Mouse (Mus musculus) heart, embryonic 11.5 days (tissue): Measurements from ENCODE around the gene Aurka. TPM values are rescaled to one million over a fixed set of nuclear protein-coding genes. Genes with fewer than 3 reads are reported as not detected.

Source experiments
- ATAC-seq: fragments of 200-750 bp; cut with Nextera tagmentation; replicated peaks from 2 replicates; pipeline ENCODE4 v1.8.0; 2017; ENCODE audit warnings: moderate library complexity; ENCODE audit not compliant: insufficient number of reproducible peaks, low FRiP score, low TSS enrichment
- H3K27ac ChIP-seq: fragments of 300-500 bp; sonication (generic); 2 replicates; pipeline ENCODE4 v1.5.1; 2014; ENCODE audit warnings: mild to moderate bottlenecking, low read depth, low read length
- H3K27me3 ChIP-seq: fragments of 300-500 bp; sonication (generic); 2 replicates; pipeline ENCODE4 v1.6.1; 2014; ENCODE audit warnings: mild to moderate bottlenecking, low read length, mixed read lengths; ENCODE audit not compliant: control insufficient read depth, insufficient read depth
- H3K36me3 ChIP-seq: fragments of 300-500 bp; sonication (generic); 2 replicates; pipeline ENCODE4 v1.6.1; 2014; ENCODE audit warnings: mild to moderate bottlenecking, low read length, moderate library complexity, mixed read lengths; ENCODE audit not compliant: control insufficient read depth, insufficient read depth
- H3K4me1 ChIP-seq: fragments of 300-500 bp; sonication (generic); 2 replicates; pipeline ENCODE4 v1.6.1; 2014; ENCODE audit warnings: low read length; ENCODE audit not compliant: control insufficient read depth, insufficient read depth
- H3K4me2 ChIP-seq: fragments of 300-500 bp; sonication (generic); 2 replicates; pipeline ENCODE4 v1.6.1; 2014; ENCODE audit warnings: mild to moderate bottlenecking, moderate library complexity
- H3K4me3 ChIP-seq: fragments of 300-500 bp; sonication (generic); 2 replicates; pipeline ENCODE4 v1.5.1; 2014; ENCODE audit warnings: low read depth, low read length
- H3K9ac ChIP-seq: fragments of 300-500 bp; sonication (generic); 2 replicates; pipeline ENCODE4 v1.6.1; 2014; ENCODE audit warnings: mild to moderate bottlenecking, low read depth, low read length, moderate library complexity
- H3K9me3 ChIP-seq: fragments of 300-500 bp; sonication (generic); replicated peaks from 2 replicates; pipeline ENCODE4 v1.6.1; 2016; ENCODE audit warnings: low read length; ENCODE audit not compliant: control insufficient read depth
- WGBS: fragments of 180-500 bp; shearing (Covaris S2); extraction: QIAGEN DNeasy Blood & Tissue Kit; methylation state at CpG from one replicate; pipeline ENCODE4 v1.1.7; 2014; ENCODE audit not compliant: insufficient replicate concordance; 5-methylcytosine and 5-hydroxymethylcytosine counted together
- polyA plus RNA-seq: library from polyadenylated mRNA; unstranded; fragments of >200 nt; fragmentation: Nextera tagmentation; extraction: Ambion mirVana; gene quantifications from 2 replicates; pipeline ENCODE4 v1.2.1, GENCODE M21; 2014

Gene Aurka
- polyA plus RNA-seq, 1 experiment from 2014 or later, result 112 TPM

- Histone ChIP-seq H3K9me3 (no peaks in the 10 kb centered on the region), H3K4me2 (no peak overlapping the region), H3K27ac (no peak overlapping the region), H3K4me1 (no peaks in the 10 kb centered on the region), H3K36me3 (no peaks in the 10 kb centered on the region), H3K4me3 (no peak overlapping the region), H3K27me3 (no peaks in the 10 kb centered on the region), H3K9ac (no peak overlapping the region)
- no peak for ATAC-seq
- WGBS, result 79% methylated on average over 19 of the region's 19 CpGs
These were observed 32.0 kb downstream of the Aurka start for GRCm38 (mm10) chr2:172338206-172338942.

GRCm38 (mm10) chr2:172329179-172329578 lies 41.2 kb downstream of the Aurka start:
- no peaks in the 10 kb centered on the region for H3K4me1 ChIP-seq
- H3K9me3 ChIP-seq, result no peaks in the 10 kb centered on the region
- no peak overlapping the region for H3K9ac ChIP-seq
- no peaks in the 10 kb centered on the region for H3K36me3 ChIP-seq
- WGBS, result 7% methylated on average over 13 of the region's 13 CpGs
- peaks cover 12% of the 10 kb centered on the region for H3K27me3 ChIP-seq
- peak overlapping the region; percentile 39 for H3K4me2 ChIP-seq
- no peak overlapping the region for H3K4me3 ChIP-seq
- ATAC-seq, result no peak
- H3K27ac ChIP-seq, result no peak overlapping the region

- H3K27ac ChIP-seq, result no peak overlapping the region
- 46% methylated on average over 8 of the region's 8 CpGs for WGBS
- no peaks in the 10 kb centered on the region for H3K4me1 ChIP-seq
- no peak overlapping the region for H3K4me2 ChIP-seq
- no peaks in the 10 kb centered on the region for H3K9me3 ChIP-seq
- H3K9ac ChIP-seq, result no peak overlapping the region
- H3K36me3 ChIP-seq, result no peaks in the 10 kb centered on the region
- no peak for ATAC-seq
- no peak overlapping the region for H3K4me3 ChIP-seq
- H3K27me3 ChIP-seq, result peaks cover 12% of the 10 kb centered on the region
These were observed 42.1 kb downstream of the Aurka start for GRCm38 (mm10) chr2:172328248-172328647.

- 0 out of 2 replicates have a peak, but pooled peaks cover 2% of the 10 kb centered on the region for H3K27me3 ChIP-seq
- no peak overlapping the region for H3K9ac ChIP-seq
- WGBS, result 18% methylated on average over 9 of the region's 9 CpGs
- no peaks in the 10 kb centered on the region for H3K36me3 ChIP-seq
- H3K4me3 ChIP-seq, result no peak overlapping the region
- no peak for ATAC-seq
- H3K9me3 ChIP-seq, result no peaks in the 10 kb centered on the region
- no peaks in the 10 kb centered on the region for H3K4me1 ChIP-seq
- no peak overlapping the region for H3K4me2 ChIP-seq
- no peak overlapping the region for H3K27ac ChIP-seq
These were observed 49.5 kb downstream of the Aurka start for GRCm38 (mm10) chr2:172320878-172321277.

DNA sequence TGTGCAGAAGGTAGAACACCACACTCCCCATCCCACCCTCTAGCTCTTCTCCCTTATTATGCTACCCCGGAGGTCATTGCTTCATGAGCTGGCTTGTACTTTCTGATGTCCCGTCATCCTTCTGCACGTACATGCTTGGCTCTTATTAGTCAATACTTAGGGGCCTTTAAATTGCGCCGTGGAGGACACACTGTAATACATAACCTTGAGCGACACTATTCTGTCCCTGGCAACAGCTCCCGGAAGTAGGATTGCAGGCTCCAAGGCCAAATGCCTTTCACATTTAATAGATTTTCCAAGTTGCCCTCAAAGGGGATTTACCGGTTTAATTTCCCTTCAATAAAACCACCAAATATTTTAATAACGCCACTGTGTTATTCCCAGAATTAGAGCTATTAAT lies 58.6 kb downstream of the Aurka start:
- Histone ChIP-seq H3K4me3 (no peak overlapping the region), H3K4me2 (no peak overlapping the region), H3K36me3 (no peaks in the 10 kb centered on the region), H3K27ac (no peak overlapping the region), H3K9ac (no peak overlapping the region), H3K9me3 (peaks cover 2% of the 10 kb centered on the region; the same call in 1 of the 2 replicates), H3K27me3 (no peaks in the 10 kb centered on the region), H3K4me1 (no peaks in the 10 kb centered on the region; the same call in 1 of the 2 replicates)
- no peak for ATAC-seq
- WGBS, result 86% methylated on average over 9 of the region's 9 CpGs

DNA sequence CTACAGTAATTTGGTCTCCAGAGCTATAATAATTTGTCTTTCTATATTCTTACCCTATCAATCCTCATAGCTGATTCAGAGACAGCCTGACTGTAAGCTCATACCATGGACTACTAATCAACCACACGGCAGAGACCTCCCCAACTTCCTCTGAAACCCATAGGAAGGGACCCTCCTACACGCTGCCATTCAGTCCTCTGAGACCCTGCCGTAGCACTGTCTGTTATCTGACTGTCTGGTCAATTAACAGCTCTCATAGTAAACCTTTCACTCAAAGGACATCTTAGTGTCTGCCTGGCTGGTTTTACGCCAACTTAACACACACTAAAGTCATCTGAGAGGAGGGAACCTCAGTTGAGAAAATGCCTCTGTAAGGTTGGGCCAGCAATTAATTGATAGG lies 63.8 kb downstream of the Aurka start:
- no peaks in the 10 kb centered on the region for H3K27me3 ChIP-seq
- 60% methylated on average over 4 of the region's 4 CpGs for WGBS
- ATAC-seq, result no peak
- no peak overlapping the region for H3K9ac ChIP-seq
- no peak overlapping the region for H3K27ac ChIP-seq
- H3K4me1 ChIP-seq, result no peaks in the 10 kb centered on the region; the same call in 1 of the 2 replicates
- no peak overlapping the region for H3K4me2 ChIP-seq
- no peaks in the 10 kb centered on the region for H3K9me3 ChIP-seq
- H3K4me3 ChIP-seq, result no peak overlapping the region
- H3K36me3 ChIP-seq, result no peaks in the 10 kb centered on the region

Other genes with a start within 250 kb of the Aurka start
- gene Mc3r, start 122.0 kb downstream of the Aurka start, polyA plus RNA-seq, result 0.13 TPM in 1 of 2 replicates, not detected in the other
- 24.1 and 26.6 TPM in 2 replicates for gene Fam210b, start 25.0 kb downstream of the Aurka start, polyA plus RNA-seq
- gene Cstf1, start 146 bp upstream of the Aurka start, polyA plus RNA-seq, result 34.4 and 34.6 TPM in 2 replicates
- gene Cass4, start 23.3 kb upstream of the Aurka start, polyA plus RNA-seq, result 0.89 and 0.94 TPM in 2 replicates
- gene Rtf2, start 70.0 kb upstream of the Aurka start, polyA plus RNA-seq, result 52.1 and 55.7 TPM in 2 replicates
- gene Gcnt7, start 88.1 kb upstream of the Aurka start, polyA plus RNA-seq, result 0.80 and 0.87 TPM in 2 replicates
- gene Fam209, start 102.0 kb upstream of the Aurka start, polyA plus RNA-seq, result 0.24 and 0.68 TPM in 2 replicates
- gene Tfap2c, start 179.1 kb upstream of the Aurka start, polyA plus RNA-seq, result 0.21 and 0.30 TPM in 2 replicates